Mouse (Mus musculus) cerebellum, adult 11 months (tissue): Measurements from ENCODE around the gene Zfp622.
A peak's percentile ranks its signal among the peaks of the same experiment; 100 is the strongest.
"Not testable (repeated sequence)": the region's sequence is repeated elsewhere in the genome, so short reads cannot be mapped to it uniquely, and the experiment has no call there.

Source experiments
- DNase-seq: peaks from one replicate; pipeline ENCODE4 v3.0.0; 2022

Gene Zfp622

DNA sequence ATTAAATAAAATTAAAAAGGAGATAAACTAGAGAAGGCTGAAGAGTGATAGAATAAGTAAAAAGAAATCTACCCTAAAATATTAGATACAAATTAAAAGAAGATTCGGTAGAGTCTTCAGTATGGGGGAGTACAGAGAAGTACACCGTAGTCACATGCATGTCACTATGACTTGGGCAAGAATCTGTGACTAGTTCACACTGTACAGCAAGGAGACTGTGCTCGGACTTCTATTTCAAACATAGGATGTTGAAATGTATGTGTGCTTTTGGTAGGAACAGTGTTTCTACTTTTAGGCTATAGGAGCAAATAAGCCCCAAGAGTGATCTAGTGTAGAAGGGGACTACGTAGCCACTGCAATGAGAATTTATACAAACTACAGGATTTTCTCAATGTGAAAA is 9.8 kb upstream of the Zfp622 start:
- no peak for DNase-seq

DNA sequence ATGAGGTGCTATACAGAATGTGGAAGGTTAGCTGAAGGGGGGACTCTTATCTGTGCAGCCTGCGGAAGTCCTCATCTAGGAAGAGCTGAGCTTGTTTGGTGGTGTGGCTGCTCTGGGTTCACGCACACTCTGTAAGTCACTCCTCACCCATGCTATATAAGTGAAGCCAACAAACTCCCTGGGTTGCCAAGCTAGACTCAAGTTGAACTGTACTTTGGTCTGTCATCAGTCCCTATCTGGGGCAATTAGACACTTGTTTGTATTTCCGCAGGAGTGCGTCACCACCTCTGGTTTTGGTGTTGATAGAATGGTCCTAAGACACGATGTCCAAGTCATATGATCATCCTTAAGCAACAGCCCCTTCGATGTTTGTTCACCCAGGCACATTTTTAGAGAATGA is 8.4 kb upstream of the Zfp622 start:
- no peak for DNase-seq

DNA sequence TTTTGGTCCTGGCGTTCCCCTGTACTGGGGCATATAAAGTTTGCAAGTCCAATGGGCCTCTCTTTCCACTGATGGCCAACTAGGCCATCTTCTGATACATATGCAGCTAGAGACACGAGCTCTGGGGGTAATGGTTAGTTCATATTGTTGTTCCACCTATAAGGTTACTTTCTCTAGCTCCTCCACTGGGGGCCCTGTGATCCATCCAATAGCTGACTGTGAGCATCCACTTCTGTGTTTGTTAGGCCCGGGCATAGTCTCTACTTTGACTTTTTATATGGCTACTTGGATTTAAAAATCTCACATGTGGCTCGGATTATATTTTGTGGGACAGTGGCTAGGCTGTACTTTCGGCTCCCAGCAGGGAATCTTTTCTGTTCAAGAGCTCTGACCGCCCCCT is 552 bp upstream of the Zfp622 start:
- not testable (repeated sequence) for DNase-seq

DNA sequence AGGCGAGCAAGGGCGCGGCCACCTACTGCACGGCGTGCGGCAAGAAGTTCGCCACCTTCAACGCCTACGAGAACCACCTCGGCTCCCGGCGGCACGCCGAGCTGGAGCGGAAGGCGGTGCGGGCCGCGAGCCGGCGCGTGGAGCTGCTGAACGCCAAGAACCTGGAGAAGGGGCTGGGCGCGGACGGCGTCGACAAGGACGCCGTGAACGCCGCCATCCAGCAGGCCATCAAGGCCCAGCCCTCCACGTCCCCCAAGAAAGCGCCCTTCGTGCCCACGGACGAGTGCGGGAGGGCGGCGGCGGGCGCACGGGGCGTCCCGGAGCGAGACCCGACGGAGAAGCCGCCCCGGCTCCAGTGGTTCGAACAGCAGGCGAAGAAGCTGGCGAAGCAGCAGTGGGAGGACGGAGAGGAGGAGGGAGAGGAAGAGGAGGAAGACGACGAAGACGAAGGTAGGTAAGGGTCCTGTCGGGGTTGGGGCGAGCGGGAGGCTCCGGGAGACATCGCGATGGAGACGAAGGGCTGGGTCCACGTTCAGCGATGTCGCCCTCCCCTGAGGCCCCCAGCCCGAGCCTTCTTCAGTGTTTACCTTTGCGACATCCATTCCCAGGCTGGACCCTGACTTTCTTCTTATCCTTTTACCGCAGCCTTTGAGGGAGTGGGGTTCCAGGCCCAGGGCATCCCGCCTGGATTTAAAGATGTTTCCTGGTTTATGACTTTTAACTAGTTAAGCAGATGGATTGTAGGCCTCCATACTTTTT is 747 bp downstream of the Zfp622 start:
- DNase-seq, result no peak

DNA sequence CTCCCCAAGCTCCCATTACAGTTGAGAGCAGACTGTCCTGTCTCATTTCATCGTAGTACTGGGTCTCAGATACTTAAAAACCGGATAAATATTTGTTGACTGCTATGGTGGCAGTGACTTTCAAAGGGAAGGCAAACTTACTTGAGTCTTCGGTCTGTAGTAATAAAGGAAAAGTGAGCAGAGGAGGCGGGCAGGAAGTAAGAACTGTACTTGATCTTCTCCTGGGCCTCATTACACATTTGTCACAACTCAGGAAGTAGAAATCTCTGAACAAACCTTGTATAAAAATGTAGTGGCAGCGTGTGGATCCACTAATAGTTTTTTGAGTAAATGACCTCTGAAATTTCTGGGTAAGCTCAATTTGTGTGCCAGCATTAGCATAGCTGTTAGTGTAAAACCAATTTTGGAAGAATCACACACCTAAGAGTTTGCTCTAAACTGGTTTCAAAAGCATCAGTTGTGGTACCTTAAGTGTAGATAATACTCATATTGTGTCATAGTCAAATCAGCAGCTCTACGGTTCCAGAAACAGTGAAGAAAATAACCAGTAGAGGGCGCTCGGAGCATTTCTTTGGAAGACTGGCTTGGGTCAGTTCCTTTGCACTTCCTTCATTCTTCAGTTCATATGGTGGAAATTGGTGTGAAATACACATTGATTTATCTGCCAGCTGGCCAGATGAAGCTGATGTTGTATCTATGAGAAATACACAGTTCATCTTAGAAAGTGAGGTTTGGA is 9.0 kb downstream of the Zfp622 start:
- DNase-seq, result peak; percentile 31

DNA sequence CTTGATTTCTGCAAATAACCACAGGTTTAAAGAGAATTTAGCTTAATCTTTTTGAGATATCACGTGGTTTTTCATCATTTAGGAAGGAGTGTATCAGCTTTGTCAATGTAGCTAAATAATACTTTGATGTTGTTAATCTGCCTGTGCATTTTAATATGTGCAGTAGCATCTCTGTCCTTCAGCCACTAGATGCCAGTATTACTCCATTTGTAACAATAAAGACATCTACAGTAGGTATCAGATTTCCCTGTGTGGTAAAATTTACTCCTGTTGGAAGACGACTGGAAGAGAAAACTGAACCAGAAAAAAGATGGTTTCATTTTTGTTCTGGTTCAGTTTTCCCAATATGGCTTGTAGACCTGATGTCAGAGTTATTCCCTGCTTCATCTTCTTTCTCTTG is 11.4 kb downstream of the Zfp622 start:
- no peak for DNase-seq

DNA sequence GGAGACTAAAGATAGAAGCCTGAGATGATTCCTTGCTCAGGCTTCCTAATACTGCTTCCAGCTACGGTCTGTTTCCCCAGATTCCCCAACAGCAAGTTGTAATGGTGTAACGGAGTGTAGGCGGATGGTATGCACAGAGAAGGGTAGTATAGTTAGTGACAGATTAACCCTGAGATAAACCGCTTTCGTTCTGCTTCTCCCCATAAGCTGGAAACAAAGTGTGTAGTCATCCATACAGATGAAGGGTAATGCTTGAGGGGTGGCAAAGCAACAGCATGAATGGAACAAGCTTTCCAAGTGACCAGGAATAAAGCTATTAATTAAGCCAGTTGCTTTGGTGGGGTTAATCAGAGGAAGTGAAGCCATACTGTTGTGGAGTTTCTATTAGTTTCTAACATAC is 15.4 kb downstream of the Zfp622 start:
- not testable (repeated sequence) for DNase-seq

DNA sequence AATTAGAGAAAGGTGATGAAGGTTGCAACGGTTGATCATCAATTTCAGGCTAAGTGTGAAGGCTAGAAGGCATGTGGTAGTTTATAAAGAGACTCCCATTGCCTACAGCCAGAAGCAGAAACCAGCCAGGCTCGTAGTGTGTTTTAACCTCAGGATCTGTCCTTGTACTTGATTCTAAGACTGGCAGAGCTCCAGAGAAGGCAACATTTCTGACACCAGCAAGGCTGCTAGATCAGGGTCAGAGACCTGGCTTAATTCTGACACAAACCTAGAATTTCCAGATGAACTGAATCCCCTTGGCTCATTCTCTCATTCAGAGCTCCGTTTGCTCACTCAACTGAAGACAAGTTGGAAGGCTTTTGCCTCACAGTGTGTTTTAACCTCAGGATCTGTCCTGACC is 24.5 kb downstream of the Zfp622 start:
- no peak for DNase-seq

DNA sequence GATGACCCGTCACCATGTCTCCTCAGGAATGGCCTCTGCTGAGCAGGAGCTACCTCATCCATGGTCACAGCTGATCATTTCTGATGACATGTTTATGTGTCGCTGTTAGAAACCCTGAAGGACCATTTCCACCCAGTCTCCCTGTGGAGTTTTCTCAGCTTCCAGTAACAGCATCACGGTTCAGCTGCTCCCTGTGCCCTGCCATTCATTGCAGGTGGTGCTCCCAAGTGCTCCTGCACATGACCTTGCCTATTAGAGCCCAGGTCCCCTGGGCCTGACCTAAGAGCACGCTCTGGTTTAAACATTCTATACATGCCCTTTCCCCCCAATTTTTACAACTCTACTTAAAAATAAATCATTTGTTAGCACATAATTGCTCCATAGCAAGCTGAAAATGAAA is 28.7 kb downstream of the Zfp622 start:
- no peak for DNase-seq

DNA sequence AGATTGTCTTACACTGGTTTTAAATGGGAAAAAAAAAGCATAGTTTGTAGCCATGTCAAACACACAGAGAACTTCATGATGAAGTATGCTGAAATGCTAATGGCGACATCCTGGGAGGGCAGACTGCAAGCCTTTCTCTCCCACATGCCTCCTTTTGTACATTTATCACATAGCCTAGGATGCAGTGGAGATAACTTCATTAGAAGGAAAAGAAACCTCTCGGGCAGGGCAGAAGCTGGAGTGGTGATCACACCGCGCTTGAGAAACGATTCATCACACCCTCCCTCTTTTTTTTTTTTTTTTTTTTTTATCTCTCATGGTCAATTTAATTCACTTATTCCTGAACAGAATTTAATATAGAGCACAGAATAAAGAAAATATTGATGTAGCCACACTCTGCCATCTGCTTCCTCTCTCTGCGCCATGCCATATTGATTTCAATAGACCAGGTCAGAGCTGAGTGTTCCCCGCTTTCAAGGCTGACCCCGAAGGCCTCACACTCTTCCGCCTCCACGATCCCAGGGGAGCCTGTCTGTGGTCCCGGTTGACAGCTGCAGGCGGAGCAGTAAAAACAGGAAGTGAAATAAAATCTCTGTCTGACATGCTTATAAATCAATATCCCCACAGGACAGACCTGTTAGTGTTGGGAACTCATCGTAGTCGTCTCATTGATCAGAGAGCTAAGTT is 32.0 kb downstream of the Zfp622 start:
- DNase-seq, result no peak

DNA sequence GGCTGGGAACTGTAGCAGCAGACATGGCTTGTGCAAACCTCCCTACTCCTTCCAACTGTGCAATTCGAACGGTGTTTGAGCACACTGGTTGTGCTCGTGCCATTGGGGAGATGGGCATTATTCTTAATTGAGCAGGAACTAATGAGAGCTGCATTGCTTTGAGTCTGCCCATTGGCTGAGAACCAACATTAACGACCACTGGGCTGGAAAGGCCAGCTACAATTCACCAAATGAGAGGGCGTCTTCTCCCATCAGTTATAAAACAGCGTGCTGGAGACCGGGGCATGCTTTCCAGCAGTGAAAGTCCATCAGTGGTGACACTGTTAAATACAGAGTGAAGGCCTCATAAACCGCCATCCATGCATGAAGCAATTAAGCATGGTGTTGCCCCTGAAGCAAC is 37.6 kb downstream of the Zfp622 start:
- DNase-seq, result no peak

DNA sequence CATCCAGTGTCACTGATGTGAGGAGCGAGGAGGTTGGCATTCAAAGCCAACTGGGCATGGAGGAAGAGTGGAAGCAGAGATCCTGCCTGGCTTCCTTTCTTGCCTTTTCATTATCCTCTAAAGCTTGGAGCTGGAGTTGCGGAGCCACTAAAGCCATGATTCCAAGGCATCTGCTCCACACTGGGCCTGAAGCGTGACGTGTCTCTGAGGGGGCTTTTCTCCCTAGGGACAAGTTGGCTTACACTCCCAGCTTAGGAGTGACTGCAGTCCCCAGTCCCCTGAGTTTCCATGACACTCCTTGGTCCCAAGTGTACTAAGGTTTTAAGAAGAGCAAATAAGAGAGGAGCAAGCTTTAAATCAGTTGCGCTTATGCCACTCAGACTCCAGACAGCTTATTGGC is 38.5 kb downstream of the Zfp622 start:
- no peak for DNase-seq

DNA sequence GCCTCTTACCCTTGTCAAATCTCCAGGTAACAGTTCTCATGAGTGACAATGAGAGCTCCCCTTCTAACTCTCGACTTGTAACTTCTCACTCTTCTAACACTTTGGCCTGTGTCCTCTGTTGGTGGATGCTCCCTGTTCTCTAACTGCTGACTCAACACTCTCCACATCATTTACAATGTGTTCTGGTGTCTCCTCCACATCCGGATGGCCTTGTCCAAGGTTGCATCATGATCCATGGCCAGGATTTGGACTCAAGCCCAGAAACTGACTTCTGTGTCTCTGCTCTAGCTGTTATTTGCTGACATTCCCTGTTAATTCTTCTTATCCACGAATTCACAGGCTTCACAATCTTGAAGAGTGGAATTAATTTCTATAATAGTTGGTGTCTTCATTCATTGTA is 47.5 kb downstream of the Zfp622 start:
- DNase-seq, result no peak

DNA sequence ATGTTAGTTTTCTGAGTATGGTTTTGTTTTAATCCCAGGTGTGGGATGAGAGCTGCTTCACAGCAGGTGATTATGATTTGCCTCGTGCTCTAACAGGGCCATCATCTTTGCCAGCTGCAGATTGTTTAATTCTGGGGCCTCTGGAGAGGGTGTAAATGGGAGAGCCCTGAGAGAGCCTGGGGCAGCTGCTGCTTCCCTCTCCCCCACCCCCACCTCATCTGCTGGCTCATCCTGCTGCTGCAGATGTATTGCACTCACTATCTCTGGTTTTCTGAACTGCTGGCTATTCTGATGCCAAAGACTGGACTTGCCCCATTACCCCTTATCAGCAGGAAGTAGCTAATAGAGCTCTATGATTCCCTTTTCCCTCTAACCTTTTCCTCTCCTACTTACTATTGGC is 56.4 kb downstream of the Zfp622 start:
- no peak for DNase-seq

DNA sequence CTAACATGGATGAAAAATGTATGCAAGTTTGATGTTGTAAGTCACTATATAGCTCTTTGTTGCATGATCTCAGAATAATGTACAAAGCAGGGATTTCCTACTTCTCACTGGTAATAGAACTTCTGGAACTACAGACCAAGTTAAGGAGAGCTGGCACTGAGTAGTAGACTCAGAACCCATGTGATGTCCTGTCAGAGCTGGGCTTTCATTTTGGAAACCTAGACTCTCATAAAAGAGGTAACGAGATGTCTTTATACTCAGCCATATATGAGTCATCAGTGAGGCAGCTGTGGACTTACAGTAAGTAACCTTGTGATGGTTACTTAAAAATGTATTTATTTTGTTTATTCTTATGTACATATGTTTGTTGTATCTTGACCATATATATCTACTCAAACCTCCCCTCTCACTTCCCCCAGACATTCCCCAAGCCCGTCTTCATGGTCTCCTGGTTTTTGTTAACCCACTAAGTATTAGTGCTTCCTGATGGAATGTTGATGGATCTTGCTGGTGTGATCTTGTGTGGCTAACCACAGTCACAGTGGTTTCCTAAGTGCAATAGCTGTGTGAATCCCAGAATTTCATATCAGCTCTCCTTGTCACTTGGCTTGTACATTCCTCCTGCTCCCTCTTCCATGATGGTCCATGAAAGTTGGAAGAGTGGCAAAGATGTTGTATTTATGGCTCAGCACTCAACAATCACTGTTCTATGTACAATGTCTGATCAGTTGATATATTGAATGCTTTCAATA is 57.2 kb downstream of the Zfp622 start:
- no peak for DNase-seq
